Mouse (Mus musculus) ES-Bruce4 (cell line): ENCODE data around the gene Ttc28. TPM values are rescaled to one million over a fixed set of nuclear protein-coding genes. Genes with fewer than 3 reads are reported as not detected.

Experiments used
- H3K27ac ChIP-seq: 2 replicates; pipeline ENCODE4 v1.5.1; 2012; ENCODE audit warnings: low read length, inconsistent platforms; ENCODE audit not compliant: insufficient read depth
- H3K27me3 ChIP-seq: 2 replicates; pipeline ENCODE4 v1.6.1; 2012; ENCODE audit warnings: mild to moderate bottlenecking, low read length, inconsistent platforms; ENCODE audit not compliant: control insufficient read depth, poor library complexity, insufficient read depth, severe bottlenecking
- H3K36me3 ChIP-seq: 2 replicates; pipeline ENCODE4 v1.6.1; 2012; ENCODE audit warnings: inconsistent platforms, mild to moderate bottlenecking, low read length, moderate library complexity; ENCODE audit not compliant: control insufficient read depth, poor library complexity, insufficient read depth, severe bottlenecking
- H3K4me1 ChIP-seq: one replicate; pipeline ENCODE4 v1.8.1; 2011; ENCODE audit warnings: low read length; ENCODE audit not compliant: control insufficient read depth, insufficient read depth
- H3K4me3 ChIP-seq: 2 replicates; pipeline ENCODE4 v1.5.1; 2011; ENCODE audit warnings: low read depth, mild to moderate bottlenecking, low read length
- H3K9ac ChIP-seq: 2 replicates; pipeline ENCODE4 v1.6.1; 2012; ENCODE audit warnings: low read depth, mild to moderate bottlenecking, inconsistent platforms; ENCODE audit not compliant: poor library complexity, severe bottlenecking
- H3K9me3 ChIP-seq: replicated peaks from 2 replicates; pipeline ENCODE4 v1.6.1; 2012; ENCODE audit warnings: mild to moderate bottlenecking, low read length, inconsistent platforms; ENCODE audit not compliant: control insufficient read depth, poor library complexity, insufficient read depth, severe bottlenecking
- CTCF ChIP-seq: IDR thresholded peaks from one replicate; pipeline ENCODE4 v1.8.1; 2011; ENCODE audit warnings: low read depth, low read length
- EP300 ChIP-seq: IDR thresholded peaks from 2 replicates; pipeline ENCODE4 v1.6.1; 2011; ENCODE audit warnings: low read depth, low read length; ENCODE audit not compliant: insufficient read depth
- POLR2A ChIP-seq: IDR thresholded peaks from one replicate; pipeline ENCODE4 v1.8.1; 2011; ENCODE audit warnings: low read length; ENCODE audit not compliant: insufficient read depth
- polyA plus RNA-seq: library from polyadenylated mRNA; stranded (reverse); fragments of >200 nt; gene quantifications from 2 replicates; pipeline ENCODE4 v1.2.4, GENCODE M21; 2011; ENCODE audit warnings: low read depth; ENCODE audit not compliant: missing spikeins, insufficient read depth, insufficient read length

Ttc28 gene
- polyA plus RNA-seq, 1 experiment, result 2.5 TPM

GRCm38 (mm10) chr5:111235131-111235530 is 355.5 kb downstream of the Ttc28 start:
- no peaks in the 10 kb centered on the region for H3K27me3 ChIP-seq
- no peak overlapping the region for H3K27ac ChIP-seq
- H3K36me3 ChIP-seq, result no peaks in the 10 kb centered on the region
- TF ChIP-seq EP300 (no peak), POLR2A (no peak), CTCF (no peak)
- H3K4me3 ChIP-seq, result no peak overlapping the region
- H3K9me3 ChIP-seq, result no peaks in the 10 kb centered on the region
- no peak overlapping the region for H3K9ac ChIP-seq
- H3K4me1 ChIP-seq, result no peaks in the 10 kb centered on the region

GRCm38 (mm10) chr5:111237176-111237636 is 357.6 kb downstream of the Ttc28 start:
- no peak overlapping the region for H3K4me3 ChIP-seq
- no peaks in the 10 kb centered on the region for H3K9me3 ChIP-seq
- H3K4me1 ChIP-seq, result no peaks in the 10 kb centered on the region
- no peak overlapping the region for H3K9ac ChIP-seq
- H3K36me3 ChIP-seq, result no peaks in the 10 kb centered on the region
- no peaks in the 10 kb centered on the region for H3K27me3 ChIP-seq
- H3K27ac ChIP-seq, result no peak overlapping the region
- no peak for TF ChIP-seq CTCF
- no peak for TF ChIP-seq EP300
- no peak for TF ChIP-seq POLR2A

GRCm38 (mm10) chr5:111239223-111239622 is 359.6 kb downstream of the Ttc28 start:
- Histone ChIP-seq H3K27me3 (no peaks in the 10 kb centered on the region), H3K36me3 (no peaks in the 10 kb centered on the region), H3K4me1 (no peaks in the 10 kb centered on the region), H3K27ac (no peak overlapping the region), H3K9me3 (no peaks in the 10 kb centered on the region), H3K9ac (no peak overlapping the region), H3K4me3 (no peak overlapping the region)
- TF ChIP-seq EP300 (no peak), POLR2A (no peak), CTCF (no peak)

GRCm38 (mm10) chr5:111243447-111244040 is 363.9 kb downstream of the Ttc28 start:
- Histone ChIP-seq H3K36me3 (no peaks in the 10 kb centered on the region), H3K4me1 (no peaks in the 10 kb centered on the region), H3K9me3 (no peaks in the 10 kb centered on the region), H3K27ac (no peak overlapping the region), H3K9ac (no peak overlapping the region), H3K4me3 (no peak overlapping the region), H3K27me3 (no peaks in the 10 kb centered on the region)
- TF ChIP-seq EP300 (no peak), POLR2A (no peak), CTCF (no peak)

GRCm38 (mm10) chr5:111244061-111244460 is 364.5 kb downstream of the Ttc28 start:
- Histone ChIP-seq H3K4me1 (no peaks in the 10 kb centered on the region), H3K4me3 (no peak overlapping the region), H3K36me3 (no peaks in the 10 kb centered on the region), H3K9ac (no peak overlapping the region), H3K27ac (no peak overlapping the region), H3K9me3 (no peaks in the 10 kb centered on the region), H3K27me3 (no peaks in the 10 kb centered on the region)
- TF ChIP-seq EP300 (no peak), CTCF (no peak), POLR2A (no peak)

GRCm38 (mm10) chr5:111247571-111248265 is 368.1 kb downstream of the Ttc28 start:
- H3K9ac ChIP-seq, result no peak overlapping the region
- H3K4me1 ChIP-seq, result no peaks in the 10 kb centered on the region
- H3K4me3 ChIP-seq, result no peak overlapping the region
- H3K27ac ChIP-seq, result no peak overlapping the region
- no peaks in the 10 kb centered on the region for H3K9me3 ChIP-seq
- TF ChIP-seq CTCF (no peak), EP300 (no peak), POLR2A (no peak)
- no peaks in the 10 kb centered on the region for H3K27me3 ChIP-seq
- no peaks in the 10 kb centered on the region for H3K36me3 ChIP-seq
